Mouse (Mus musculus): ENCODE data around the gene Arl15.
A peak's percentile ranks its signal among the peaks of the same experiment; 100 is the strongest.
"Not testable (repeated sequence)": the region's sequence is repeated elsewhere in the genome, so short reads cannot be mapped to it uniquely, and the experiment has no call there.

Arl15 gene

GRCm38 (mm10) chr13:113794039-113794704 lies at the start of gene Arl15:
Gene Arl15, plus strand, starts transcription at chr13:113794505.
- DNase-seq = peak; percentile 97

GRCm38 (mm10) chr13:113745301-113745700 lies 49.0 kb upstream of the Arl15 start:
- DNase-seq = no peak

- no peak for DNase-seq
Measured at GRCm38 (mm10) chr13:113750766-113751165, 43.5 kb upstream of the Arl15 start.

GRCm38 (mm10) chr13:113754731-113755689 lies 39.3 kb upstream of the Arl15 start:
- no peak for DNase-seq

- DNase-seq = no peak
Measured at GRCm38 (mm10) chr13:113755779-113756178, 38.5 kb upstream of the Arl15 start.

- no peak for DNase-seq
Measured at GRCm38 (mm10) chr13:113761717-113762116, 32.6 kb upstream of the Arl15 start.

GRCm38 (mm10) chr13:113762766-113763516 lies 31.4 kb upstream of the Arl15 start:
- DNase-seq = no peak

GRCm38 (mm10) chr13:113765411-113765810 lies 28.9 kb upstream of the Arl15 start:
- DNase-seq = no peak

- DNase-seq = no peak
Measured at GRCm38 (mm10) chr13:113769829-113770228, 24.5 kb upstream of the Arl15 start.

GRCm38 (mm10) chr13:113770340-113770739 lies 24.0 kb upstream of the Arl15 start:
- DNase-seq = no peak

GRCm38 (mm10) chr13:113771340-113771739 lies 23.0 kb upstream of the Arl15 start:
- no peak for DNase-seq

- DNase-seq = no peak
Measured at GRCm38 (mm10) chr13:113774799-113775198, 19.5 kb upstream of the Arl15 start.

- DNase-seq = no peak
Measured at GRCm38 (mm10) chr13:113775244-113776140, 18.8 kb upstream of the Arl15 start.

GRCm38 (mm10) chr13:113785803-113786202 lies 8.5 kb upstream of the Arl15 start:
- DNase-seq = no peak

- no peak for DNase-seq
Measured at GRCm38 (mm10) chr13:113787136-113787535, 7.2 kb upstream of the Arl15 start.

GRCm38 (mm10) chr13:113790016-113790415 lies 4.3 kb upstream of the Arl15 start:
- DNase-seq = not testable (repeated sequence)

GRCm38 (mm10) chr13:113793637-113794036 lies 668 bp upstream of the Arl15 start:
- no peak for DNase-seq

- no peak for DNase-seq
Measured at GRCm38 (mm10) chr13:113794705-113795655, 675 bp downstream of the Arl15 start.

- no peak for DNase-seq
Measured at GRCm38 (mm10) chr13:113797378-113797777, 3.1 kb downstream of the Arl15 start.

- DNase-seq = no peak
Measured at GRCm38 (mm10) chr13:113799361-113799760, 5.1 kb downstream of the Arl15 start.

GRCm38 (mm10) chr13:113800246-113800645 lies 5.9 kb downstream of the Arl15 start:
- no peak for DNase-seq
